Mouse (Mus musculus) E14TG2a.4 (cell line): Measurements from ENCODE around the gene Cby3.

ENCODE experiments used
- CTCF ChIP-seq: conservative IDR thresholded peaks from 2 replicates; pipeline ENCODE4 v1.5.1; 2014; ENCODE audit warnings: low read length
- NANOG ChIP-seq: IDR thresholded peaks from 2 replicates; pipeline ENCODE4 v1.6.1; 2014; ENCODE audit warnings: borderline replicate concordance, low read length, mixed read lengths
- POU5F1 ChIP-seq: IDR thresholded peaks from 2 replicates; pipeline ENCODE4 v1.6.1; 2014; ENCODE audit warnings: low read length, borderline replicate concordance

DNA sequence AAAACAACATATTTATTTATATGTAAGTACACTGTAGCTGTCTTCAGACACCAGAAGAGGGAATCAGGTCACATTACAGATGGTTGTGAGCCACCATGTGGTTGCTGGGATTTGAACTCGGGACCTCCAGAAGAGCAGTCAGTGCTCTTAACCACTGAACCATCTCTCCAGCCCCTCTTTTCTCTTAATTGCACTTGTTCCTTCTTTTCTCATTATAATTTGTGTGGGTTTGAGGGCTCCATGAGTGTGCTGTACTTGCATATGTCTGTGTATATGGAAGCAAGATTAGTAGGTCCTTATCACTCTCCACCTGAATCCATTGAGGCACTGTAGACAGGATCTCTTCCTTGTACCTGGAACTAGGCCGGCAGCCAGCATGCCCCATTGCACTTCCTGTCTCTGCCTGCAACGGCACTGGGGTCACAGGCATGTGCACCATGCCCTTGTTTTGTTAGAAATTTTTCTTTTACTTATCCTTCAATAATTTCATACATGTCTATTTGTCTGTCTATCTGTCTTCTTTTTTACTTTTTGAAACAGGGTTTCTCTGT, 26.1 kb upstream of the Cby3 start:
- no peak for TF ChIP-seq CTCF
- TF ChIP-seq NANOG: no peak
- TF ChIP-seq POU5F1: no peak
